Mouse (Mus musculus) kidney, postnatal 0 days (tissue): ENCODE results near the gene Rbm34. TPM values are rescaled to one million over a fixed set of nuclear protein-coding genes. Genes with fewer than 3 reads are reported as not detected.

ENCODE experiments used
- ATAC-seq: fragments of 200-750 bp; cut with Nextera tagmentation; replicated peaks from 2 replicates; pipeline ENCODE4 v1.8.0; 2017; ENCODE audit warnings: low read depth, moderate number of reproducible peaks, moderate TSS enrichment, moderate library complexity; ENCODE audit not compliant: low FRiP score
- DNase-seq: peaks from one replicate; pipeline ENCODE4 v3.0.0-alpha.2; 2016; ENCODE audit warnings: low spot score
- H3K27ac ChIP-seq: fragments of 300-500 bp; sonication (generic); 2 replicates; pipeline ENCODE4 v1.5.1; 2014; ENCODE audit warnings: mild to moderate bottlenecking
- H3K27me3 ChIP-seq: fragments of 300-500 bp; sonication (generic); 2 replicates; pipeline ENCODE4 v1.6.1; 2014; ENCODE audit warnings: low read length, mixed read lengths; ENCODE audit not compliant: insufficient read depth
- H3K36me3 ChIP-seq: fragments of 300-500 bp; sonication (generic); 2 replicates; pipeline ENCODE4 v1.6.1; 2014; ENCODE audit warnings: low read length, mixed read lengths; ENCODE audit not compliant: insufficient read depth
- H3K4me1 ChIP-seq: fragments of 300-500 bp; sonication (generic); replicated peaks from 2 replicates; pipeline ENCODE4 v1.6.1; 2014; ENCODE audit warnings: antibody characterized with exemption, low read length, mixed read lengths; ENCODE audit not compliant: insufficient read depth
- H3K4me2 ChIP-seq: fragments of 300-500 bp; sonication (generic); 2 replicates; pipeline ENCODE4 v1.6.1; 2014; ENCODE audit warnings: mild to moderate bottlenecking, low read length, moderate library complexity, mixed read lengths
- H3K4me3 ChIP-seq: fragments of 300-500 bp; sonication (generic); replicated peaks from 2 replicates; pipeline ENCODE4 v1.5.1; 2014; ENCODE audit warnings: low read depth, low read length
- H3K9ac ChIP-seq: fragments of 300-500 bp; sonication (generic); 2 replicates; pipeline ENCODE4 v1.6.1; 2014; ENCODE audit warnings: low read depth, low read length
- H3K9me3 ChIP-seq: fragments of 300-500 bp; sonication (generic); replicated peaks from 2 replicates; pipeline ENCODE4 v1.6.1; 2016; ENCODE audit warnings: low read length, inconsistent platforms, mixed read lengths
- CTCF ChIP-seq: IDR thresholded peaks from 2 replicates; pipeline ENCODE4 v1.5.1; 2016; ENCODE audit warnings: antibody characterized with exemption, low read depth, mild to moderate bottlenecking, moderate library complexity
- WGBS: fragments of 180-500 bp; shearing (Covaris S2); extraction: QIAGEN DNeasy Blood & Tissue Kit; methylation state at CpG from one replicate; pipeline ENCODE4 v1.1.7; 2014; 5-methylcytosine and 5-hydroxymethylcytosine counted together
- polyA plus RNA-seq: library from polyadenylated mRNA; unstranded; fragments of >200 nt; fragmentation: Nextera tagmentation; extraction: Ambion mirVana; gene quantifications from 2 replicates; pipeline ENCODE4 v1.2.1, GENCODE M21; 2015

Rbm34 gene
- polyA plus RNA-seq, 1 experiment from 2014 or later: 28.6 TPM

DNA sequence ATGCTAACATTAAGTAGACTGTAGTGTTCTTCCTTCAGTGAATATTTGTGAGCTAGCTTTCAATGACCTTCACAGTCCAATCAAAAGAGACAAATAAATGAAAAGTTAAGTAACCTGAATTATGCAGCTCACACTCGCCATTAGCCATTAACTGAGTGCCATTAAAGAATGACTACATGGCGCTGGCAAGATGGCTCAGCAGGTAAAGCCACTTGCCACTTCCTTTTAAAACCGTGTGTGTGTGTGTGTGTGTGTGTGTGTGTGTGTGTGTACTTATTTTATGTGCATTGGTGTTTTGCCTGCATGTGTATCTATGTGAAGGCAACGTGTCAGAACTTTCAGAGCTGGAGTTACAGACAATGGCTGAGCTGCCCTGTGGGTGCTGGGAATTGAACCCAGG, 3.6 kb upstream of the Rbm34 start:
- Histone ChIP-seq H3K27ac (no peak overlapping the region), H3K36me3 (no peaks in the 10 kb centered on the region), H3K27me3 (no peaks in the 10 kb centered on the region), H3K4me3 (no peak overlapping the region), H3K9ac (no peak overlapping the region), H3K4me2 (no peak overlapping the region), H3K4me1 (0 out of 2 replicates have a peak, but pooled peaks cover 4% of the 10 kb centered on the region), H3K9me3 (no peaks in the 10 kb centered on the region)
- no peak for ATAC-seq
- WGBS: 60% methylated on average over 4 of the region's 4 CpGs
- TF ChIP-seq CTCF: no peak
- no peak for DNase-seq

DNA sequence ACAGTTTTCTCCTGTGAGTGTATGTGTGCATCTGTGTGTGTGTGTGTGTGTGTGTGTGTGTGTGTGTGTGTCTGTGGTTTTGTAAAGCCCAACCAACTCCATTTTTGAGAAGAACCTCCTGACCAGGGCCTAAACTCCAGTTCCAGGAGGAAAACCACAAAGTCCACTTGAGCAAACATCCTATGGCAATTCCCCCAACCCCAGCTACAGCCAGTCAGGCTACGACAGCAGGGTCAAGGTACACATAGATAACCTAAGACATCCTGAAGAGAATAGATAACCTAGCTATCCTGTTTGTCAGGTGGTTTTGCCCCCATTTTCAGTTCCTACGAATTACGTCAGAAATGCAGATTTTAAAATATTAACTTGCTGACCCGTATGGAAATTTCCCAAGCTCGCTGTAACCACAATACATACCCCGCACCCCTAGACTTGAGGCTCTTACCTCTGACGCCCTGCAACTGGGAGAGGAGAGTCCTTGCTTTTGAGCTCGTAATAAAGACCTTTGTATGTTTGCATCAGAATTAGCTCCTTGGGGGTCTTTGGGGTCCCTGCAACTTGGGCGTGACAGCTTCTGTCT, 2.9 kb upstream of the Rbm34 start:
- no peak overlapping the region for H3K4me2 ChIP-seq
- peaks cover 7% of the 10 kb centered on the region for H3K36me3 ChIP-seq
- no peak overlapping the region for H3K4me3 ChIP-seq
- H3K9ac ChIP-seq: no peak overlapping the region
- H3K9me3 ChIP-seq: no peaks in the 10 kb centered on the region
- ATAC-seq (no peak), DNase-seq (no peak)
- 71% methylated on average over 9 of the region's 9 CpGs for WGBS
- H3K27ac ChIP-seq: peak overlapping the region; percentile 47; the same call in 1 of the 2 replicates
- 0 out of 2 replicates have a peak, but pooled peaks cover 4% of the 10 kb centered on the region for H3K4me1 ChIP-seq
- TF ChIP-seq CTCF: no peak
- H3K27me3 ChIP-seq: no peaks in the 10 kb centered on the region

DNA sequence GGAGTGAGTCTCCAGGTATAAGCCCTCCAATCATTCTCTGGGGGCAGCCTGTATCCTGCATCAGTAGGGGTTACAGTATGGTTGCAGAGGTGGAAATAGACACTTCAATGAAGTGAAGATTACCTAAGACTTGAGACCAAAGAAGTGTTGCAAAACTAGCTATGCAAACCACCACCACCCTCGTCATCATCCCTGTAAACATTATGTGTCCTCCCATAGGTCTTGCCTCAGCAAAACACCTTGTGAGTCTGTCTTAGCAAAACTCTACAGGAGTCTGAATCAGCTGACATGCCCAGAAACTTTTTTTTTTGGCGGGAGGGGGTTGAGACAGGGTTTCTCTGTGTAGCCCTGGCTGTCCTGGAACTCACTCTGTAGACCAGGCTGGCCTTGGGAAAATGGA, 1.8 kb upstream of the Rbm34 start:
- Histone ChIP-seq H3K27me3 (no peaks in the 10 kb centered on the region), H3K4me1 (0 out of 2 replicates have a peak, but pooled peaks cover 4% of the 10 kb centered on the region), H3K9ac (no peak overlapping the region), H3K27ac (no peak overlapping the region), H3K4me2 (no peak overlapping the region), H3K4me3 (no peak overlapping the region), H3K9me3 (no peaks in the 10 kb centered on the region), H3K36me3 (peaks cover 15% of the 10 kb centered on the region)
- DNase-seq (no peak), ATAC-seq (no peak)
- WGBS: 73% methylated on average over 2 of the region's 2 CpGs
- TF ChIP-seq CTCF: no peak

DNA sequence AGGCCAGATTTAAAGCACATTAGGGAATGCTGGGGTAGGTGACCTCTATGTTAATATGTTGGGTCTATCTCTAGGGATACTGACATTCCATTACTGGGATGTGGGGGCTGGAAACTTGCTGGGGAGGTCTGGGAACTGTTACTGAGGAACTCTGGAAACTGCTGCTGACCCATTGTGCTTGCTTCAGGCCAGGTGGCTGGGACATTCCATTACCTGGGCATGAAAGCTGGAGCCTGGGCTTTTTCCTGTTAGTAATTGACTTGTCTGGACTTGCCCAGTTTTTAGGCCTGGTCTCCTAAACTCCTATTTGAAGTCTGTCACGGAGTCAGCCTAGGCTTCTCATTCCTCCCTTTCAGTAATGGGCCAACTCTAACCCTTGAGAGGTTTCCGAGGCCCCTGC, 1.2 kb upstream of the Rbm34 start:
- no peak overlapping the region for H3K4me2 ChIP-seq
- DNase-seq (no peak), ATAC-seq (no peak)
- WGBS: 73% methylated on average over 2 of the region's 2 CpGs
- H3K4me1 ChIP-seq: 0 out of 2 replicates have a peak, but pooled peaks cover 4% of the 10 kb centered on the region
- H3K27me3 ChIP-seq: no peaks in the 10 kb centered on the region
- peaks cover 18% of the 10 kb centered on the region for H3K36me3 ChIP-seq
- H3K9me3 ChIP-seq: no peaks in the 10 kb centered on the region
- no peak overlapping the region for H3K27ac ChIP-seq
- no peak overlapping the region for H3K9ac ChIP-seq
- no peak overlapping the region for H3K4me3 ChIP-seq
- TF ChIP-seq CTCF: no peak

DNA sequence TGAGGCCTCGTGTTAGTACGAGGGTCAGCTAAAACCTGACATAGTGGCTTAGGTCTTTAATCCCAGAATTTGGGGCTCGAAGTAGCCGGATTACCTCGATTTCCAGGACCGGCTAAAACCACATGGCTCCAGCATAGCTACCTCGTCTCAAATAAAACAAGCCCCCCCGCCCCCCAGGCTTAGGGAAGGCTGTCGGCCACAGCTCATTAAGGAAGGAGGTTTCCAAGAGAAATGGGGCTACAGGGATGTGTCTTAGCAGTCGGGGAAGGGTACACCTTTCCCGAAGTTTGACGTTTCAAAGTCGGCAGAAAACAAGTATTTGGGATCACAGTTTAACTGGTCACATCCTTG, 418 bp upstream of the Rbm34 start:
- Histone ChIP-seq H3K27me3 (no peaks in the 10 kb centered on the region), H3K36me3 (peaks cover 18% of the 10 kb centered on the region), H3K4me2 (peak overlapping the region; percentile 94), H3K27ac (peak overlapping the region; percentile 77), H3K4me1 (0 out of 2 replicates have a peak, but pooled peaks cover 4% of the 10 kb centered on the region), H3K9ac (peak overlapping the region; percentile 83), H3K9me3 (no peaks in the 10 kb centered on the region), H3K4me3 (peak overlapping the region; percentile 96)
- TF ChIP-seq CTCF: no peak
- DNase-seq: no peak
- 0 out of 2 replicates have a peak, but pooled peaks have one; percentile 8 for ATAC-seq
- WGBS: 7% methylated on average over 13 of the region's 13 CpGs

DNA sequence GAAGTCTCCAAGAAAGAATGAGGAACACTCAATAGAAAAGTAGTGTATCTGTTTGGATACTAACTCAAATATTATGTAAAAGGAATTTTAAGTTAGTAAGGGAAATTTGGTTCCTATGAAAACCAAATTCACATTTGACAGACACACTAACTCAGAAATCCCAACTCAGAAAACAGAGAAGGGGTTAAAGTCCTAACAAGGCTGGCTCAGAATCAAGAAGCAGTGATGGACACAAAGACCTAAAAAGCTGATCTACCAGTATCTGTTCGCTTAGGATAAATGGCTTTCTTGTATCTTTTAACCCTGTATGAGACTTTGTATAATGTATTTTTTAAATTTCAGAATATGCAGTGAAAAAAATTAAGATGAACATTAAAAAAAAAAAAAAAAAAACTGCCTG, 1.3 kb downstream of the Rbm34 start:
- Histone ChIP-seq H3K4me2 (no peak overlapping the region), H3K4me1 (0 out of 2 replicates have a peak, but pooled peaks cover 4% of the 10 kb centered on the region), H3K36me3 (peaks cover 18% of the 10 kb centered on the region), H3K4me3 (no peak overlapping the region), H3K27me3 (no peaks in the 10 kb centered on the region), H3K9ac (no peak overlapping the region), H3K9me3 (no peaks in the 10 kb centered on the region), H3K27ac (no peak overlapping the region)
- no peak for ATAC-seq
- TF ChIP-seq CTCF: no peak
- no peak for DNase-seq
- 94% methylated on average over 1 of the region's 1 CpGs for WGBS

DNA sequence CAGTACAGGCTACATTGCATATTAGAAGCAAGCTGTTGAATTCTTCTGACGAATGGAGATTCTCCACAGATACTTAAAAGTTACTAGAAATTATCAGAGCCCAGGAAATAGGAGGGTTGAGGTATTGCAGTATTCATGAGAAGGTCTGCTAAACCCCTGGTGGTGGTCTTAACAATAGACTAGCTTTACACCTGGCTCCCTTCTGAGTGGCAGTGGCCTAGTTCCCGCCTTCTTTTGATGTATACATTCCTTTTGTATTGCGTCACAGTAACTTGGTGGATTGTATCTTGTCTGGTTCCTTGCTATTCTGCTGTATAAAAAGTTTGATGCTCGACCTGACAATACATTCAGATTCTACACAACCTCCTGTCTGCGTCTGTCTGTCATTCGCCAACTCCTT, 2.8 kb downstream of the Rbm34 start:
- no peak overlapping the region for H3K4me3 ChIP-seq
- H3K27me3 ChIP-seq: no peaks in the 10 kb centered on the region
- peaks cover 18% of the 10 kb centered on the region for H3K36me3 ChIP-seq
- H3K9me3 ChIP-seq: no peaks in the 10 kb centered on the region
- H3K4me2 ChIP-seq: no peak overlapping the region
- H3K27ac ChIP-seq: no peak overlapping the region
- no peak overlapping the region for H3K9ac ChIP-seq
- DNase-seq: no peak
- H3K4me1 ChIP-seq: 0 out of 2 replicates have a peak, but pooled peaks cover 4% of the 10 kb centered on the region
- no peak for TF ChIP-seq CTCF
- ATAC-seq: no peak
- WGBS: 98% methylated on average over 6 of the region's 6 CpGs
